Mouse (Mus musculus): Measurements from ENCODE around the gene Aqp2.

- TF ChIP-seq CTCF (IDR thresholded peaks at IDR 0.05; ENCODE audit: borderline replicate concordance, control insufficient read depth, extremely low read depth, insufficient read depth, low read length, poor library complexity) (no peak), POLR2A (IDR thresholded peaks at IDR 0.05; ENCODE audit: control insufficient read depth, extremely low read depth, insufficient read depth, low read length, poor library complexity) (no peak)
These were observed 46.8 kb upstream of the Aqp2 start for GRCm38 (mm10) chr15:99532023-99532422.
